Mouse (Mus musculus) bone marrow macrophage, adult 2 months (primary cell): Measurements from ENCODE around the gene Grifin. TPM values are rescaled to one million over a fixed set of nuclear protein-coding genes. Genes with fewer than 3 reads are reported as not detected.

Experiments used
- H3K27ac ChIP-seq: 2 replicates; pipeline ENCODE4 v1.5.1; 2012; ENCODE audit warnings: low read depth, low read length; ENCODE audit not compliant: insufficient read depth
- H3K4me1 ChIP-seq: 2 replicates; pipeline ENCODE4 v1.6.1; 2012; ENCODE audit warnings: low read length; ENCODE audit not compliant: control insufficient read depth, insufficient read depth
- H3K4me3 ChIP-seq: 2 replicates; pipeline ENCODE4 v1.5.1; 2012; ENCODE audit warnings: mild to moderate bottlenecking, low read length, moderate library complexity; ENCODE audit not compliant: insufficient read depth
- CTCF ChIP-seq: IDR thresholded peaks from 2 replicates; pipeline ENCODE4 v1.5.1; 2012; ENCODE audit warnings: low read depth, mild to moderate bottlenecking, low read length, moderate library complexity
- POLR2A ChIP-seq: IDR thresholded peaks from 2 replicates; pipeline ENCODE4 v1.6.1; 2012; ENCODE audit warnings: mild to moderate bottlenecking, low read depth, low read length, borderline replicate concordance
- polyA plus RNA-seq: library from polyadenylated mRNA; stranded (reverse); fragments of >200 nt; gene quantifications from 2 replicates; pipeline ENCODE4 v1.2.4, GENCODE M21; 2012; ENCODE audit not compliant: missing spikeins, insufficient read depth, insufficient read length

Grifin gene
- polyA plus RNA-seq, 1 experiment, result not detected

GRCm38 (mm10) chr5:140607001-140607835 lies 42.3 kb upstream of the Grifin start, which contains the start of gene Lfng:
Gene Lfng, plus strand, starts transcription at chr5:140607320.
- Histone ChIP-seq H3K27ac (peak within 1 kb of the TSS; percentile 86), H3K4me1 (peaks cover 6% of the 10 kb centered on the region), H3K4me3 (peak within 1 kb of the TSS; percentile 96)
- TF ChIP-seq POLR2A (peak; percentile 99), CTCF (no peak)

DNA sequence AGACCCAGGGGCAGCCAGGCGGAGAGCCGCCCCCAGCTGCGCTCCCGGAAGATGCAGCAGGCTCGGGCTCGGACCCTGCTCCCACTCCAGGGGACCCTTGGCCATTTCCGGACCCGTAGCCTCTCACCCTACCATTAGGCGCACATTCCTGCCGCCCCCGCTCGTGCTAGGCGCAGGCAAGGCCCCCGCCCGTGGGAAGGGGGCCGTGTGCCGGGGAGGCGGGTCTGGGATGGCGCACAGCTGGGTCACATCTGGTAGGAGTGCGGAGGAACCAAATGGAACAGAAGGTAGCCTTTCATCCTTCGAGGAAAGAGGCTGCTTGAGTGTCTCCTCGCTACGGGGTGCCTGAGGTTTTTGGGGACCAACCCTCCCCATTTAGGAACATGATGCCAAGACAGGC lies 41.5 kb upstream of the Grifin start:
- no peak overlapping the region for H3K27ac ChIP-seq
- TF ChIP-seq CTCF, result no peak
- no peak for TF ChIP-seq POLR2A
- peak overlapping the region; percentile 96 for H3K4me3 ChIP-seq
- peaks cover 2% of the 10 kb centered on the region for H3K4me1 ChIP-seq

GRCm38 (mm10) chr5:140605228-140605627 lies 40.4 kb upstream of the Grifin start:
- no peak for TF ChIP-seq CTCF
- TF ChIP-seq POLR2A, result no peak
- Histone ChIP-seq H3K4me3 (no peak overlapping the region), H3K4me1 (no peaks in the 10 kb centered on the region), H3K27ac (no peak overlapping the region)

DNA sequence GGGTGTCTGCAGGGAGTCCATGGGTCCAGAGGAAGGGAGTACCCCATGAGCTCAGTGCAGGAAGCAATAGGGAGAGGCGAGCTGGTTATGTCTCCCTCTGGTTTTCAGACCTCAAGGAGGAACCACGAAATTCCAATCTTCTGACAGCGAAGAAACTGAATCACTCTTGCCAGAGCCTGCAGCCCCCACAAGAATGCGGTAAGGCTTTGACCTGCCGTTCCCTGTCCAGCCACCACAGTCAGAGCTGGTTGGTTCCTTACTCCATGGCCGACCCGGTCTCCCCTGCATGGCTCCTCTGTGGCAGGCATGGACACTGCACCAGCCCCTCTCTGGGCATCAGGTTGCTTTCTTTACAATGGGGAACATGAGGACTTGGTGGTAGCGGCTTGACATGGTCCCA lies 39.5 kb upstream of the Grifin start:
- Histone ChIP-seq H3K4me1 (no peaks in the 10 kb centered on the region), H3K27ac (no peak overlapping the region), H3K4me3 (no peak overlapping the region)
- TF ChIP-seq POLR2A (no peak), CTCF (no peak)

DNA sequence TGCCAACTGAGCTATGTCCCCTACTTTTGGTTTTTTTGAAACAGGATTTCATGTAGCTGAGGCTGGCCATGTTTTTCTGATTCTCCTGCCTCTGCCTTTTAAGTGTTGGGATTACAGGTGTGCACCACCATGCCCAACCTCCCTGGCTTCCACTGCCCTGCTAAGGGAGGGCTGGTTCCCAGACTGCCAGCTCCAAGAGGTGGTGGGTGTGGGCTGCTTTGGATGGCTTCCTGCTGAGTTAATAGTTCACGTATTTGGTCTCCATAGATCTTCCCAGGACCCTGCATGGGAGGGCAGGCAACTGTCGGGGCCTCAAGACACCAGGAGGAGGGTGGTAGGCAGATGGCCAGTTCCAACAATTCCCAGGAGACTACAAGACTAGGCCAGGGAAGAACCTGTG lies 37.7 kb upstream of the Grifin start:
- TF ChIP-seq CTCF (no peak), POLR2A (no peak)
- H3K4me3 ChIP-seq, result no peak overlapping the region

GRCm38 (mm10) chr5:140601712-140602111 lies 36.8 kb upstream of the Grifin start:
- Histone ChIP-seq H3K4me1 (no peaks in the 10 kb centered on the region), H3K4me3 (no peak overlapping the region), H3K27ac (no peak overlapping the region)
- TF ChIP-seq POLR2A (no peak), CTCF (no peak)

More for the DNA sequence above, 37.7 kb upstream of the Grifin start:
- Histone ChIP-seq H3K4me1 (no peaks in the 10 kb centered on the region), H3K27ac (no peak overlapping the region)

DNA sequence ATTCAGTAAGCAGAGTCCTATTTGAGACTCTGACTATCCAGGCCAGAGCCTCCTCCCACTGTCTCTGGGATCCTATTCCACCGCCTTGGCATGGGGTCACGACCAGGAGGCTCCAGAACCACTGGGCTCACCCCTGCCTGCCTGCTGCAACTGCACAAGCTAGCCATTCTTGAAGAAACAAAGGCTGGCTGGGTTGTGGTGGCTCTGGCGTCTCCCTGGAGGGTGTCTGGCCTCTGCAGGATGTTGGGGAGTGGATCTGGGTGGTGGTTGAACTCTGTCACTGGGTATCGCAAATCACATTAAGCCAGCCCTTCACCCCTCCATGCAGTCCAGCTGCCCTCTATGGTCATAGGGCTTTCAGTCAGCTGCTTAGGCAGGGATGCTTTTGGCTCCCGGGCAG lies 35.1 kb upstream of the Grifin start:
- no peaks in the 10 kb centered on the region for H3K4me1 ChIP-seq
- no peak overlapping the region for H3K4me3 ChIP-seq
- no peak overlapping the region for H3K27ac ChIP-seq
- TF ChIP-seq CTCF (no peak), POLR2A (no peak)

- H3K27ac ChIP-seq, result no peak overlapping the region
- no peak overlapping the region for H3K4me3 ChIP-seq
- no peaks in the 10 kb centered on the region for H3K4me1 ChIP-seq
- no peak for TF ChIP-seq CTCF
- TF ChIP-seq POLR2A, result no peak
Observed at GRCm38 (mm10) chr5:140597787-140598186, 32.9 kb upstream of the Grifin start.

GRCm38 (mm10) chr5:140596927-140597588 lies 32.2 kb upstream of the Grifin start:
- H3K27ac ChIP-seq, result no peak overlapping the region
- no peaks in the 10 kb centered on the region for H3K4me1 ChIP-seq
- no peak for TF ChIP-seq POLR2A
- TF ChIP-seq CTCF, result no peak
- H3K4me3 ChIP-seq, result no peak overlapping the region

GRCm38 (mm10) chr5:140596426-140596825 lies 31.6 kb upstream of the Grifin start:
- TF ChIP-seq CTCF (no peak), POLR2A (no peak)
- H3K27ac ChIP-seq, result no peak overlapping the region

More at GRCm38 (mm10) chr5:140596426-140596825, 31.6 kb upstream of the Grifin start:
- no peak overlapping the region for H3K4me3 ChIP-seq
- no peaks in the 10 kb centered on the region for H3K4me1 ChIP-seq
